Mouse (Mus musculus): ENCODE results near the gene Ninl. TPM values are rescaled to one million over a fixed set of nuclear protein-coding genes. Genes with fewer than 3 reads are reported as not detected.

Gene Ninl
- polyA plus RNA-seq, 1 experiment from 2014 or later: 13.0 TPM

DNA sequence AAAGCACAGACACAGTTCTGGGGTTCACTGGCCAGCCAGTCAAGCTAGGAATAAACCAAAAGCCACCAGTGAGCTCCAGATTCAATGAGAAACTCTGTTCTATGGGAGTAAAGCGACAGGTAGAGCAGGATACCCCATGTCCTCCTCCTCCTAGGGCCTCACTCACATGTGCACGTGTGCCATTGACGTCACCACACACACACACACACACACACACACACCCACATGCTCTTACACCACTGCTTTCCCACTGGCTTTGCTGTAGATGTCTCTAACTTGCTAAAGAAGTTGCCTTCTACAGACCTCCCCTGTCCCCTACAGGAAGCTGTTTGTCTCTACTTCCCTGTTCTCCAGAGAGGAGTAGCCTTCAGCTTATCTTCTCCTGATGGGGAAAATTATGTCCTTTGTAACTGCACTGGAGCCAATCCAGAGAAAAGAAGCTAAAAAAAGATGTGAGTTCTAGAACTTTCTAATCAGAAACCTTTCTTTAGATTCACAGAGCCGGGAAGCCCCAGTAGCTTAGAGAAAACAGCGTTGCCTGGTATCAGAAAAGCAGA is 37.5 kb downstream of the Ninl start:
- no peaks in the 10 kb centered on the region for H3K27me3 ChIP-seq (ENCODE audit: insufficient read depth, low read length)
- no peak overlapping the region for H3K27ac ChIP-seq (ENCODE audit: low read length)
- H3K36me3 ChIP-seq (ENCODE audit: insufficient read depth, low read length): no peaks in the 10 kb centered on the region
- no peak overlapping the region for H3K9ac ChIP-seq (replicated peaks; ENCODE audit: low read length)
- WGBS: 78% methylated on average over 5 of the region's 5 CpGs
- ATAC-seq (ENCODE audit: low FRiP score, low TSS enrichment): no peak
- H3K9me3 ChIP-seq (ENCODE audit: low read length): no peaks in the 10 kb centered on the region
- H3K4me3 ChIP-seq (ENCODE audit: low read length): no peak overlapping the region
- no peak overlapping the region for H3K4me2 ChIP-seq (replicated peaks; ENCODE audit: low read depth, low read length)
- peaks cover 12% of the 10 kb centered on the region for H3K4me1 ChIP-seq (ENCODE audit: insufficient read depth, low read length)

GRCm38 (mm10) chr2:151000402-151001178 is 38.6 kb downstream of the Ninl start:
- H3K9me3 ChIP-seq (ENCODE audit: low read length): no peaks in the 10 kb centered on the region
- H3K4me2 ChIP-seq (replicated peaks; ENCODE audit: low read depth, low read length): no peak overlapping the region
- no peaks in the 10 kb centered on the region for H3K27me3 ChIP-seq (ENCODE audit: insufficient read depth, low read length)
- ATAC-seq (ENCODE audit: low FRiP score, low TSS enrichment): peak; percentile 78
- no peak overlapping the region for H3K9ac ChIP-seq (replicated peaks; ENCODE audit: low read length)
- no peak overlapping the region for H3K4me3 ChIP-seq (ENCODE audit: low read length)
- peaks cover 12% of the 10 kb centered on the region for H3K4me1 ChIP-seq (ENCODE audit: insufficient read depth, low read length)
- H3K36me3 ChIP-seq (ENCODE audit: insufficient read depth, low read length): no peaks in the 10 kb centered on the region
- WGBS: 55% methylated on average over 7 of the region's 7 CpGs
- H3K27ac ChIP-seq (ENCODE audit: low read length): no peak overlapping the region

- 16% methylated on average over 3 of the region's 3 CpGs for WGBS
- Histone ChIP-seq H3K27ac (ENCODE audit: low read length) (no peak overlapping the region), H3K4me1 (ENCODE audit: insufficient read depth, low read length) (peaks cover 12% of the 10 kb centered on the region), H3K9ac (replicated peaks; ENCODE audit: low read length) (peak overlapping the region; percentile 13; the same call in 1 of the 2 replicates), H3K4me3 (ENCODE audit: low read length) (no peak overlapping the region), H3K27me3 (ENCODE audit: insufficient read depth, low read length) (no peaks in the 10 kb centered on the region), H3K4me2 (replicated peaks; ENCODE audit: low read depth, low read length) (no peak overlapping the region), H3K36me3 (ENCODE audit: insufficient read depth, low read length) (no peaks in the 10 kb centered on the region), H3K9me3 (ENCODE audit: low read length) (no peaks in the 10 kb centered on the region)
- ATAC-seq (ENCODE audit: low FRiP score, low TSS enrichment): peak; percentile 47; the same call in 1 of the 2 replicates
These were observed 40.2 kb downstream of the Ninl start for GRCm38 (mm10) chr2:150999021-150999420.

DNA sequence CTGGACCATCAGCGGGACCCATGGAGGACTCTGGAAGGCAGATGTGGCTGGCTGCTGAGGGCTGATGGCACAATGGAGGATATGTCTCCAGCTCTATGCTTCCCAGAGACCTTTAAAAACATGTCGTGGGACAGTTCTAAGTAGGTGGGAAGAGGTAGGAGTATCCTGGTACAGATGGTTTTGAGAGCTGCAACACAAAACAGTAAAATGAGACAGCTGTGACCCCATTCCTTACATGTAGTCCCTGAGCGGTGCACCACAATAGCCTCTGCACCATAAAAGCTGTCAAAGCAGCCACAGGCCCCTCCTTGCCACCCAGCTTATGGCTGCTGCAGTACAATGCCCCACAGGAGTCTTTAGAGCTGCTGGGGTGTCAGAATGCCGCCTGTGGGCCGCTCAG is 41.6 kb downstream of the Ninl start:
- 27% methylated on average over 5 of the region's 5 CpGs for WGBS
- Histone ChIP-seq H3K27me3 (ENCODE audit: insufficient read depth, low read length) (no peaks in the 10 kb centered on the region), H3K9ac (replicated peaks; ENCODE audit: low read length) (no peak overlapping the region), H3K9me3 (ENCODE audit: low read length) (no peaks in the 10 kb centered on the region), H3K27ac (ENCODE audit: low read length) (no peak overlapping the region), H3K4me2 (replicated peaks; ENCODE audit: low read depth, low read length) (no peak overlapping the region), H3K4me1 (ENCODE audit: insufficient read depth, low read length) (peaks cover 12% of the 10 kb centered on the region), H3K4me3 (ENCODE audit: low read length) (no peak overlapping the region), H3K36me3 (ENCODE audit: insufficient read depth, low read length) (no peaks in the 10 kb centered on the region)
- ATAC-seq (ENCODE audit: low FRiP score, low TSS enrichment): no peak

DNA sequence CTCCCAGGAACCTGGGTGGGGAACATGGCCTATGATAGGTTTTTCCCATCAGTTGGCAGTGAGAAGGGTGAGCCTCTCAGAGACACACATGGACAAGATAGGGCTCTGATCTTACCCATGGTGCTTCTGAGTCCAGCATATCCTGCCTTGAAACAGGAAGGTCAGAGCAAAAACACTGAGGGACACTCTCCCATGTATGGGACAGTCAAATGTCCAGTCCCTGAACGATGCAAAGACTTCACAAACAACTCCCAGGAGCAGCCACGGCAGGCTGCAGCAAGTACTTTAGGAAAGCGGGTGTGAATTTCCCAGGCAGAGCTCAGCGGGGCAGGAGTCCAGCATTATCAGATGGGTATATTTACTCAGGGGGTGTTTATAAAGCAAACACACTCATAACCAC is 43.9 kb downstream of the Ninl start:
- peaks cover 12% of the 10 kb centered on the region for H3K4me1 ChIP-seq (ENCODE audit: insufficient read depth, low read length)
- WGBS: 77% methylated on average over 4 of the region's 4 CpGs
- H3K27me3 ChIP-seq (ENCODE audit: insufficient read depth, low read length): no peaks in the 10 kb centered on the region
- no peaks in the 10 kb centered on the region for H3K9me3 ChIP-seq (ENCODE audit: low read length)
- H3K4me3 ChIP-seq (ENCODE audit: low read length): no peak overlapping the region
- H3K9ac ChIP-seq (replicated peaks; ENCODE audit: low read length): no peak overlapping the region
- ATAC-seq (ENCODE audit: low FRiP score, low TSS enrichment): no peak
- no peak overlapping the region for H3K27ac ChIP-seq (ENCODE audit: low read length)
- H3K36me3 ChIP-seq (ENCODE audit: insufficient read depth, low read length): no peaks in the 10 kb centered on the region
- H3K4me2 ChIP-seq (replicated peaks; ENCODE audit: low read depth, low read length): no peak overlapping the region

- no peak overlapping the region for H3K4me3 ChIP-seq (ENCODE audit: low read length)
- no peak overlapping the region for H3K4me2 ChIP-seq (replicated peaks; ENCODE audit: low read depth, low read length)
- H3K9me3 ChIP-seq (ENCODE audit: low read length): no peaks in the 10 kb centered on the region
- H3K27me3 ChIP-seq (ENCODE audit: insufficient read depth, low read length): no peaks in the 10 kb centered on the region
- ATAC-seq (ENCODE audit: low FRiP score, low TSS enrichment): no peak
- H3K27ac ChIP-seq (ENCODE audit: low read length): no peak overlapping the region
- no peaks in the 10 kb centered on the region for H3K36me3 ChIP-seq (ENCODE audit: insufficient read depth, low read length)
- 77% methylated on average over 4 of the region's 4 CpGs for WGBS
- no peaks in the 10 kb centered on the region for H3K4me1 ChIP-seq (ENCODE audit: insufficient read depth, low read length)
- no peak overlapping the region for H3K9ac ChIP-seq (replicated peaks; ENCODE audit: low read length)
These were observed 48.1 kb downstream of the Ninl start for GRCm38 (mm10) chr2:150991050-150991449.

GRCm38 (mm10) chr2:150990506-150990905 is 48.7 kb downstream of the Ninl start:
- no peaks in the 10 kb centered on the region for H3K9me3 ChIP-seq (ENCODE audit: low read length)
- H3K4me2 ChIP-seq (replicated peaks; ENCODE audit: low read depth, low read length): no peak overlapping the region
- no peak for ATAC-seq (ENCODE audit: low FRiP score, low TSS enrichment)
- H3K4me3 ChIP-seq (ENCODE audit: low read length): no peak overlapping the region
- no peak overlapping the region for H3K9ac ChIP-seq (replicated peaks; ENCODE audit: low read length)
- no peak overlapping the region for H3K27ac ChIP-seq (ENCODE audit: low read length)
- H3K4me1 ChIP-seq (ENCODE audit: insufficient read depth, low read length): no peaks in the 10 kb centered on the region
- no peaks in the 10 kb centered on the region for H3K36me3 ChIP-seq (ENCODE audit: insufficient read depth, low read length)
- 84% methylated on average over 2 of the region's 2 CpGs for WGBS
- H3K27me3 ChIP-seq (ENCODE audit: insufficient read depth, low read length): no peaks in the 10 kb centered on the region

DNA sequence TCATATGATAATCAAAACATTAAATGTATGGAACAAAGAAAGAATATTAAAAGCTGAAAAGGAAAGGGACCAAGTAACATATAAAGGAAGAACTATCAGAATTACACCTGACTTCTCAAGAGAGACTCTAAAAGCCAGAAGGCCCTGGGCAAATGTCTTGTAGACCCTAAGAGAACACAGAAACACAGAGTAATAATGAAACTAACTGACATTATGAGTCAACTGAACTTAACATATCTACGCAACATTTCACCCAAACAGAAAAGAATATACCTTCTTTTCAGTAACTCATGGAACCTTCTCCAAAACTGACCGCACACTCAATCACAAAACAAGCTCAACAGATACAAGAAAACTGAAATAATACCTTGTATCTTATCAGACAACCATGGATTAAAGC is 53.8 kb downstream of the Ninl start:
- H3K4me1 ChIP-seq (ENCODE audit: insufficient read depth, low read length): peaks cover 3% of the 10 kb centered on the region; the same call in 1 of the 2 replicates
- ATAC-seq (ENCODE audit: low FRiP score, low TSS enrichment): no peak
- H3K9me3 ChIP-seq (ENCODE audit: low read length): no peaks in the 10 kb centered on the region
- H3K9ac ChIP-seq (replicated peaks; ENCODE audit: low read length): no peak overlapping the region
- no peak overlapping the region for H3K4me2 ChIP-seq (replicated peaks; ENCODE audit: low read depth, low read length)
- H3K27me3 ChIP-seq (ENCODE audit: insufficient read depth, low read length): no peaks in the 10 kb centered on the region
- H3K27ac ChIP-seq (ENCODE audit: low read length): no peak overlapping the region
- H3K36me3 ChIP-seq (ENCODE audit: insufficient read depth, low read length): no peaks in the 10 kb centered on the region
- 96% methylated on average over 2 of the region's 2 CpGs for WGBS
- no peak overlapping the region for H3K4me3 ChIP-seq (ENCODE audit: low read length)

DNA sequence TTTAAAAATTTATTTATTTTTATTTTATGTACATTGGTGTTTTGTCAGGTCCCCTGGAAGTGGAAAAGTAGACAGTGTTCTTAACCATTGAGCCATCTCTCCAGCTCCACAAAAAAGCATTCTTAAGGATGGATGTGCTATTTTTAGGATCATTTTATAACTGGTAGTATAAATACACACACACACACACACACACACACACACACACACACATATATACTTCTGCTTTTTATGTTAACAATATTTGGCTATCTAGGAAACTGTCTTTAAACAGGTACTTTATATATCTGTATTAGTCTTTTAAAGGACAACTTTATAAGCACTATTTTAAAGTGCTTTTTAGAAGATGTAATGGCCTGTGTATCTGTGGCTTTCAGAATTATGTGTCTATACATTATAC is 57.1 kb downstream of the Ninl start:
- ATAC-seq (ENCODE audit: low FRiP score, low TSS enrichment): no peak
- H3K27me3 ChIP-seq (ENCODE audit: insufficient read depth, low read length): no peaks in the 10 kb centered on the region

GRCm38 (mm10) chr2:150981524-150981923 is 57.7 kb downstream of the Ninl start:
- ATAC-seq (ENCODE audit: low FRiP score, low TSS enrichment): no peak
- 0 out of 2 replicates have a peak, but pooled peaks cover 4% of the 10 kb centered on the region for H3K36me3 ChIP-seq (ENCODE audit: insufficient read depth, low read length)

More for the DNA sequence above, 57.1 kb downstream of the Ninl start:
- H3K4me1 ChIP-seq (ENCODE audit: insufficient read depth, low read length): peaks cover 3% of the 10 kb centered on the region; the same call in 1 of the 2 replicates
- H3K9me3 ChIP-seq (ENCODE audit: low read length): no peaks in the 10 kb centered on the region
- no peak overlapping the region for H3K9ac ChIP-seq (replicated peaks; ENCODE audit: low read length)
- H3K4me2 ChIP-seq (replicated peaks; ENCODE audit: low read depth, low read length): no peak overlapping the region
- 0 out of 2 replicates have a peak, but pooled peaks cover 4% of the 10 kb centered on the region for H3K36me3 ChIP-seq (ENCODE audit: insufficient read depth, low read length)
- no peak overlapping the region for H3K4me3 ChIP-seq (ENCODE audit: low read length)
- H3K27ac ChIP-seq (ENCODE audit: low read length): no peak overlapping the region

More at GRCm38 (mm10) chr2:150981524-150981923, 57.7 kb downstream of the Ninl start:
- Histone ChIP-seq H3K9ac (replicated peaks; ENCODE audit: low read length) (no peak overlapping the region), H3K4me1 (ENCODE audit: insufficient read depth, low read length) (peaks cover 3% of the 10 kb centered on the region; the same call in 1 of the 2 replicates), H3K27me3 (ENCODE audit: insufficient read depth, low read length) (no peaks in the 10 kb centered on the region), H3K4me2 (replicated peaks; ENCODE audit: low read depth, low read length) (no peak overlapping the region), H3K4me3 (ENCODE audit: low read length) (no peak overlapping the region), H3K9me3 (ENCODE audit: low read length) (no peaks in the 10 kb centered on the region), H3K27ac (ENCODE audit: low read length) (no peak overlapping the region)
- WGBS: 74% methylated on average over 7 of the region's 7 CpGs

Measured in kidney, embryonic 16.5 days (tissue).